ENCODE assay signal across 8 mouse cellular contexts in genomic region chr3:88331282-88331681, GRCm38 (mm10). TPM values are rescaled to one million over a fixed set of nuclear protein-coding genes. Genes with fewer than 3 reads are reported as not detected.
DNase-seq lines count a peak whose midpoint lies in the region; ATAC-seq and TF ChIP-seq lines count a peak whose summit lies in the region.
"Had no signal": no experiment of that assay in that cellular context is flagged by ENCODE, and none has a peak within 500 bp of the region (broad histone marks: within the 10 kb centered on the region; RNA-seq: fewer than 3 reads in every experiment).

No protein-coding gene starts in this region.

- no peak overlapping the region for H3K9ac ChIP-seq in kidney, embryonic 15.5 days
- H3K9ac ChIP-seq: heart, embryonic 15.5 days had no signal

- WGBS in kidney, adult 2 months: 29% methylated on average over 2 of the region's 2 CpGs
- WGBS in kidney, embryonic 15.5 days: 33% methylated on average over 2 of the region's 2 CpGs
- 16% methylated on average over 2 of the region's 2 CpGs for WGBS in lung, adult 2 months

- no peak for ATAC-seq in kidney, embryonic 15.5 days (replicated peaks; ENCODE audit: low FRiP score)
- ATAC-seq in common myeloid progenitor, adult 5-6 weeks (replicated peaks; ENCODE audit: low read depth, poor library complexity, severe bottlenecking): 0 out of 2 replicates have a peak, but pooled peaks have one; percentile 36
- no peak for ATAC-seq in monocyte, adult 5-6 weeks (replicated peaks; ENCODE audit: insufficient number of reproducible peaks, low FRiP score, low TSS enrichment, poor library complexity, severe bottlenecking)

- peaks cover 4% of the 10 kb centered on the region; the same call in 1 of the 2 replicates for H3K4me1 ChIP-seq in kidney, adult 2 months (ENCODE audit: control insufficient read depth, insufficient read depth, low read length)
- H3K4me1 ChIP-seq in kidney, embryonic 15.5 days: peaks cover 23% of the 10 kb centered on the region
- H3K4me1 ChIP-seq in lung, adult 2 months (ENCODE audit: control insufficient read depth, insufficient read depth, low read length): no peaks in the 10 kb centered on the region

- no peaks in the 10 kb centered on the region for H3K36me3 ChIP-seq in kidney, adult 2 months (ENCODE audit: control insufficient read depth, insufficient read depth, low read length)
- H3K36me3 ChIP-seq in kidney, embryonic 15.5 days: peaks cover 33% of the 10 kb centered on the region

- no peak for TF ChIP-seq POLR2A in kidney, adult 2 months (IDR thresholded peaks at IDR 0.05; ENCODE audit: low read depth, low read length)
- no peak for TF ChIP-seq POLR2A in lung, adult 2 months (IDR thresholded peaks at IDR 0.05; ENCODE audit: borderline replicate concordance, extremely low read depth, low read depth, low read length)

- peak; percentile 58 for DNase-seq in kidney, adult 2 months
- peak; percentile 58 for DNase-seq in MN1 (ENCODE audit: low spot score)
- peak; percentile 26 for DNase-seq in lung, adult 2 months
- peak; percentile 69 for DNase-seq in thymus, postnatal 14 days

- no peak overlapping the region for H3K27ac ChIP-seq in kidney, adult 2 months (ENCODE audit: insufficient read depth, low read depth, low read length)
- H3K27ac ChIP-seq in kidney, embryonic 15.5 days: no peak overlapping the region
- H3K27ac ChIP-seq: heart, embryonic 15.5 days had no signal

- no peaks in the 10 kb centered on the region for H3K27me3 ChIP-seq in kidney, adult 2 months (replicated peaks; ENCODE audit: control insufficient read depth, insufficient read depth, low read length)
- H3K27me3 ChIP-seq in kidney, embryonic 15.5 days: no peaks in the 10 kb centered on the region
- H3K27me3 ChIP-seq: heart, embryonic 15.5 days had no signal

- no peaks in the 10 kb centered on the region for H3K9me3 ChIP-seq in kidney, embryonic 15.5 days (replicated peaks)
- H3K9me3 ChIP-seq: heart, embryonic 15.5 days had no signal

- peak; percentile 74 for TF ChIP-seq CTCF in kidney, adult 2 months (conservative IDR thresholded peaks at IDR 0.05; ENCODE audit: insufficient read depth, insufficient read length, low read depth, low read length)
- peak; percentile 80 for TF ChIP-seq CTCF in lung, adult 2 months (IDR thresholded peaks at IDR 0.05; ENCODE audit: insufficient read depth, low read length)

- H3K4me2 ChIP-seq in kidney, embryonic 15.5 days: no peak overlapping the region
- H3K4me2 ChIP-seq: heart, embryonic 15.5 days had no signal

- no peak overlapping the region for H3K4me3 ChIP-seq in kidney, adult 2 months (ENCODE audit: insufficient read depth, low read depth, low read length)
- no peak overlapping the region for H3K4me3 ChIP-seq in kidney, embryonic 15.5 days (replicated peaks)
- no peak overlapping the region for H3K4me3 ChIP-seq in lung, adult 2 months (replicated peaks; ENCODE audit: extremely low read depth, low read depth, low read length)
- H3K4me3 ChIP-seq: heart, embryonic 15.5 days had no signal

RNA-seq across cellular contexts. Expression of gene Tmem79, which starts 4.7 kb away (rescaled TPM):
- polyA plus RNA-seq in kidney, adult 2 months (2012; rRNA removed): 14.1 and 15.2 TPM in 2 replicates
- 5.2 and 6.6 TPM in 2 replicates for polyA plus RNA-seq in kidney, embryonic 15.5 days (2015; fragmentation: Nextera tagmentation; extraction: Ambion mirVana)
- 6.7 TPM in 1 of 2 replicates, not detected in the other for total RNA-seq in common myeloid progenitor, adult 5-6 weeks (2017)
- polyA plus RNA-seq in lung, adult 2 months (2012; rRNA removed): 12.4 and 31.8 TPM in 2 replicates
- 0.49 to 1.8 TPM in 2 of 3 replicates, not detected in the other for total RNA-seq in monocyte, adult 5-6 weeks (2017)

RNA-seq across cellular contexts. Expression of gene Smg5, which starts 4.8 kb away (rescaled TPM):
- 47.8 and 54.6 TPM in 2 replicates for polyA plus RNA-seq in kidney, adult 2 months (2012; rRNA removed)
- polyA plus RNA-seq in kidney, embryonic 15.5 days (2015; fragmentation: Nextera tagmentation; extraction: Ambion mirVana): 56.3 and 63.1 TPM in 2 replicates
- 48.9 and 61.2 TPM in 2 replicates for total RNA-seq in common myeloid progenitor, adult 5-6 weeks (2017)
- 48.4 and 63.7 TPM in 2 replicates for polyA plus RNA-seq in lung, adult 2 months (2012; rRNA removed)
- total RNA-seq in monocyte, adult 5-6 weeks (2017): 40.5 to 64.7 TPM (median 48.7 TPM) in 3 replicates

RNA-seq across cellular contexts. Expression of gene Glmp, which starts 6.5 kb away (rescaled TPM):
- 426 and 429 TPM in 2 replicates for polyA plus RNA-seq in kidney, adult 2 months (2012; rRNA removed)
- 226 and 234 TPM in 2 replicates for polyA plus RNA-seq in kidney, embryonic 15.5 days (2015; fragmentation: Nextera tagmentation; extraction: Ambion mirVana)
- total RNA-seq in common myeloid progenitor, adult 5-6 weeks (2017): 8.6 and 19.4 TPM in 2 replicates
- 148 and 183 TPM in 2 replicates for polyA plus RNA-seq in lung, adult 2 months (2012; rRNA removed)
- 12.1 to 34.5 TPM (median 17.5 TPM) in 3 replicates for total RNA-seq in monocyte, adult 5-6 weeks (2017)

RNA-seq across cellular contexts. Expression of gene Paqr6, which starts 33.1 kb away (rescaled TPM):
- polyA plus RNA-seq in kidney, adult 2 months (2012; rRNA removed): 3.6 and 5.9 TPM in 2 replicates
- 11.9 and 14.5 TPM in 2 replicates for polyA plus RNA-seq in kidney, embryonic 15.5 days (2015; fragmentation: Nextera tagmentation; extraction: Ambion mirVana)
- total RNA-seq in common myeloid progenitor, adult 5-6 weeks (2017): not detected in 2 replicates
- 19.1 and 29.1 TPM in 2 replicates for polyA plus RNA-seq in lung, adult 2 months (2012; rRNA removed)
- 1.6 TPM in 1 of 3 replicates, not detected in the others for total RNA-seq in monocyte, adult 5-6 weeks (2017)

RNA-seq across cellular contexts. Expression of gene Cct3, which starts 34.4 kb away (rescaled TPM):
- 132 and 157 TPM in 2 replicates for polyA plus RNA-seq in kidney, adult 2 months (2012; rRNA removed)
- polyA plus RNA-seq in kidney, embryonic 15.5 days (2015; fragmentation: Nextera tagmentation; extraction: Ambion mirVana): 587 and 599 TPM in 2 replicates
- total RNA-seq in common myeloid progenitor, adult 5-6 weeks (2017): 331 and 375 TPM in 2 replicates
- 59.5 and 77.6 TPM in 2 replicates for polyA plus RNA-seq in lung, adult 2 months (2012; rRNA removed)
- total RNA-seq in monocyte, adult 5-6 weeks (2017): 95.0 to 123 TPM (median 105 TPM) in 3 replicates
